In the genomic region with DNA sequence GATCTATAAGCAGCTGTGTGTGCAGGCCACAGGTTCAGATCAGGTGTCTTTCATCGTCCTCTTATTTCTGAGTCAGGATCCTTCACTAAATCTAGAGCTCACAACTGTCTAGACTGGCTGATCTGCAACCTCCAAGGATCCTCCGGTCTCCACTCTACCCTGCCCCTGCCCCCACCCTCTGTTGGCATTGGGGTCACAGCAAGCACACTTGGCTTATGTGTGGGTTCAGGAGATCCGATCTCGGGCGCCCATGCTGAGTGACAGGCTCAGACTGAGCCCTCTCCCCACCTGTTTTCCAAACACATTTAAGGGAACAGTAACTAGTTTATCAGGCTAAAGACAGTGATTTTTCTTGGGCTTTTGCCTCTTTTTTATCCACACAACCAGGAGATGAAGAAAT, we compare ENCODE assay signal across 23 mouse cellular contexts. TPM values are rescaled to one million over a fixed set of nuclear protein-coding genes. Genes with fewer than 3 reads are reported as not detected.
DNase-seq lines count a peak whose midpoint lies in the region; ATAC-seq and TF ChIP-seq lines count a peak whose summit lies in the region.
"Had no signal": no experiment of that assay in that cellular context is flagged by ENCODE, and none has a peak within 500 bp of the region (broad histone marks: within the 10 kb centered on the region; RNA-seq: fewer than 3 reads in every experiment).

No protein-coding gene starts in this region.

- no peak for ATAC-seq in lung, embryonic 15.5 days (ENCODE audit: borderline replicate concordance, extremely low read depth, low FRiP score, low TSS enrichment)
- ATAC-seq in midbrain, embryonic 11.5 days (ENCODE audit: low FRiP score), result peak; percentile 63; the same call in 1 of the 2 replicates
- no peak for ATAC-seq in midbrain, postnatal 0 days (ENCODE audit: low FRiP score)
- ATAC-seq: activated CD4-positive, CD25-positive, alpha-beta regulatory T cell, adult 4 months; Patski had no signal

- no peak overlapping the region for H3K4me3 ChIP-seq in lung, embryonic 15.5 days
- H3K4me3 ChIP-seq in midbrain, embryonic 11.5 days (ENCODE audit: low read depth, low read length), result no peak overlapping the region
- no peak overlapping the region for H3K4me3 ChIP-seq in midbrain, postnatal 0 days (ENCODE audit: low read depth, low read length)
- no peak overlapping the region for H3K4me3 ChIP-seq in macrophage (ENCODE audit: inconsistent target)
- H3K4me3 ChIP-seq: embryonic facial prominence, embryonic 13.5 days; forebrain, embryonic 12.5 days; heart, embryonic 15.5 days; hindbrain, embryonic 13.5 days had no signal

- no peak for DNase-seq in lung, postnatal 4 days
- DNase-seq in midbrain, embryonic 11.5 days (ENCODE audit: low spot score, missing footprints), result no peak
- DNase-seq in midbrain, postnatal 0 days (ENCODE audit: low spot score), result no peak
- no peak for DNase-seq in frontal cortex, adult 2 months (ENCODE audit: extremely low spot score in 1 of 2, low spot score in 1 of 2)
- DNase-seq: adrenal gland, postnatal 14 days; cerebellum, adult 18-20 months; cerebellum, adult 9-11 months; cerebellum, postnatal 36 days; gastrocnemius, postnatal 14 days; heart, postnatal 14 days had no signal

- H3K79me2 ChIP-seq in macrophage (ENCODE audit: inconsistent target), result no peaks in the 10 kb centered on the region

- H3K9me3 ChIP-seq in lung, embryonic 15.5 days, result 0 out of 2 replicates have a peak, but pooled peaks cover 5% of the 10 kb centered on the region
- H3K9me3 ChIP-seq in midbrain, embryonic 11.5 days (ENCODE audit: control insufficient read depth, low read length), result no peaks in the 10 kb centered on the region
- no peaks in the 10 kb centered on the region for H3K9me3 ChIP-seq in midbrain, postnatal 0 days (ENCODE audit: low read length)
- H3K9me3 ChIP-seq: heart, embryonic 15.5 days; hindbrain, embryonic 13.5 days had no signal

- no peak overlapping the region for H3K4me2 ChIP-seq in lung, embryonic 15.5 days
- no peak overlapping the region for H3K4me2 ChIP-seq in midbrain, embryonic 11.5 days
- no peak overlapping the region for H3K4me2 ChIP-seq in midbrain, postnatal 0 days (ENCODE audit: low read depth, low read length, poor library complexity, severe bottlenecking)
- H3K4me2 ChIP-seq: embryonic facial prominence, embryonic 13.5 days; forebrain, embryonic 12.5 days; heart, embryonic 15.5 days; hindbrain, embryonic 13.5 days had no signal

- no peaks in the 10 kb centered on the region for H3K27me3 ChIP-seq in lung, embryonic 15.5 days
- H3K27me3 ChIP-seq in midbrain, embryonic 11.5 days (ENCODE audit: control insufficient read depth, insufficient read depth, low read length), result no peaks in the 10 kb centered on the region
- no peaks in the 10 kb centered on the region for H3K27me3 ChIP-seq in midbrain, postnatal 0 days (ENCODE audit: insufficient read depth, low read length)
- H3K27me3 ChIP-seq: CH12.LX; embryonic facial prominence, embryonic 13.5 days; forebrain, embryonic 12.5 days; heart, embryonic 15.5 days; hindbrain, embryonic 13.5 days; Patski had no signal

- no peaks in the 10 kb centered on the region for H3K36me3 ChIP-seq in lung, embryonic 15.5 days
- no peaks in the 10 kb centered on the region for H3K36me3 ChIP-seq in midbrain, embryonic 11.5 days (ENCODE audit: control insufficient read depth, insufficient read depth, low read length)
- H3K36me3 ChIP-seq in midbrain, postnatal 0 days (ENCODE audit: insufficient read depth, low read length), result no peaks in the 10 kb centered on the region
- H3K36me3 ChIP-seq in macrophage (ENCODE audit: inconsistent target), result no peaks in the 10 kb centered on the region
- H3K36me3 ChIP-seq: embryonic facial prominence, embryonic 13.5 days; forebrain, embryonic 12.5 days; heart, embryonic 15.5 days; hindbrain, embryonic 13.5 days had no signal

- peaks cover 15% of the 10 kb centered on the region for H3K4me1 ChIP-seq in lung, embryonic 15.5 days
- peaks cover 7% of the 10 kb centered on the region for H3K4me1 ChIP-seq in midbrain, embryonic 11.5 days (ENCODE audit: control insufficient read depth, insufficient read depth, low read length)
- no peaks in the 10 kb centered on the region for H3K4me1 ChIP-seq in midbrain, postnatal 0 days (ENCODE audit: insufficient read depth, low read length)
- H3K4me1 ChIP-seq: heart, embryonic 15.5 days; hindbrain, embryonic 13.5 days had no signal

- no peak for TF ChIP-seq CTCF in midbrain, postnatal 0 days (IDR thresholded peaks at IDR 0.05)

- peak overlapping the region; percentile 56; the same call in 1 of the 2 replicates for H3K27ac ChIP-seq in lung, embryonic 15.5 days
- H3K27ac ChIP-seq in midbrain, embryonic 11.5 days (ENCODE audit: low read depth, low read length), result no peak overlapping the region; the same call in 1 of the 2 replicates
- no peak overlapping the region for H3K27ac ChIP-seq in midbrain, postnatal 0 days (ENCODE audit: low read depth, low read length)
- peak overlapping the region; percentile 13; the same call in 1 of the 2 replicates for H3K27ac ChIP-seq in macrophage
- H3K27ac ChIP-seq: embryonic facial prominence, embryonic 13.5 days; forebrain, embryonic 12.5 days; heart, embryonic 15.5 days; hindbrain, embryonic 13.5 days had no signal

- H3K9ac ChIP-seq in lung, embryonic 15.5 days, result no peak overlapping the region
- no peak overlapping the region for H3K9ac ChIP-seq in midbrain, embryonic 11.5 days (ENCODE audit: low read length)
- H3K9ac ChIP-seq in midbrain, postnatal 0 days (replicated peaks; ENCODE audit: low read length, poor library complexity, severe bottlenecking), result no peak overlapping the region
- H3K9ac ChIP-seq: embryonic facial prominence, embryonic 13.5 days; forebrain, embryonic 12.5 days; heart, embryonic 15.5 days; hindbrain, embryonic 13.5 days had no signal

- 76% methylated on average over 5 of the region's 5 CpGs for WGBS in lung, embryonic 15.5 days
- 81% methylated on average over 5 of the region's 5 CpGs for WGBS in midbrain, embryonic 11.5 days
- 44% methylated on average over 5 of the region's 5 CpGs for WGBS in midbrain, postnatal 0 days
- 98% methylated on average over 5 of the region's 5 CpGs for WGBS in macrophage (ENCODE audit: missing documents)

RNA-seq across cellular contexts. Expression of gene Tuba3b, which starts 38.1 kb away (rescaled TPM):
- polyA plus RNA-seq in lung, embryonic 15.5 days (2015; fragmentation: Nextera tagmentation; extraction: Ambion mirVana), result not detected in 2 replicates
- polyA plus RNA-seq in midbrain, embryonic 11.5 days (2014; fragmentation: Nextera tagmentation; extraction: Ambion mirVana), result not detected in 2 replicates
- 0.44 TPM in 1 of 2 replicates, not detected in the other for total RNA-seq in midbrain, postnatal 0 days (2014; rRNA removed)
- polyA plus RNA-seq in midbrain, postnatal 0 days (2015; fragmentation: Nextera tagmentation; extraction: Ambion mirVana), result 0.11 TPM in 1 of 2 replicates, not detected in the other
- total RNA-seq in macrophage (2018; cell fraction: chromatin; rRNA removed), result not detected
- not detected for total RNA-seq in macrophage (2018; cell fraction: cytosol; rRNA removed)
- not detected for total RNA-seq in macrophage (2018; cell fraction: nucleus; rRNA removed)
- polyA plus RNA-seq in macrophage (2018), result not detected in 3 replicates
- polyA plus RNA-seq in frontal cortex, adult 2 months (2012; rRNA removed), result not detected in 2 replicates
- total RNA-seq: adrenal gland, adult 18-20 months; adrenal gland, postnatal 14 days; CH12.LX; gastrocnemius, adult 18-20 months; gastrocnemius, postnatal 14 days; hematopoietic stem cell, adult 5-6 weeks had no signal
- polyA plus RNA-seq: activated CD4-positive, CD25-positive, alpha-beta regulatory T cell, adult 4 months; embryonic facial prominence, embryonic 13.5 days; forebrain, embryonic 12.5 days; forebrain, embryonic 16.5 days; hindbrain, embryonic 13.5 days; Patski had no signal

RNA-seq across cellular contexts. Expression of gene Lmntd1, which starts 39.5 kb away (rescaled TPM):
- polyA plus RNA-seq in lung, embryonic 15.5 days (2015; fragmentation: Nextera tagmentation; extraction: Ambion mirVana), result 0.97 and 1.9 TPM in 2 replicates
- polyA plus RNA-seq in midbrain, embryonic 11.5 days (2014; fragmentation: Nextera tagmentation; extraction: Ambion mirVana), result 0.18 and 0.50 TPM in 2 replicates
- 2.0 and 2.3 TPM in 2 replicates for total RNA-seq in midbrain, postnatal 0 days (2014; rRNA removed)
- 1.5 and 2.7 TPM in 2 replicates for polyA plus RNA-seq in midbrain, postnatal 0 days (2015; fragmentation: Nextera tagmentation; extraction: Ambion mirVana)
- total RNA-seq in macrophage (2018; cell fraction: chromatin; rRNA removed), result not detected
- not detected for total RNA-seq in macrophage (2018; cell fraction: cytosol; rRNA removed)
- total RNA-seq in macrophage (2018; cell fraction: nucleus; rRNA removed), result not detected
- not detected in 3 replicates for polyA plus RNA-seq in macrophage (2018)
- 1.7 and 2.1 TPM in 2 replicates for polyA plus RNA-seq in frontal cortex, adult 2 months (2012; rRNA removed)
- total RNA-seq: gastrocnemius, adult 18-20 months; hematopoietic stem cell, adult 5-6 weeks had no signal
- polyA plus RNA-seq: Patski had no signal

Comparison
In these comparisons a context has a peak if more than half of its experiments do, and no peak if none do; other contexts are left out.
1. H3K27ac ChIP-seq: peak in lung, embryonic 15.5 days (single experiment) and macrophage (single experiment); none in midbrain, embryonic 11.5 days (single experiment) and midbrain, postnatal 0 days (single experiment).